Mouse (Mus musculus) neural tube, embryonic 11.5 days (tissue): ENCODE measurements around the gene Rpgrip1l. TPM values are rescaled to one million over a fixed set of nuclear protein-coding genes. Genes with fewer than 3 reads are reported as not detected.
A peak's percentile ranks its signal among the peaks of the same experiment; 100 is the strongest.

Experiments
- ATAC-seq: fragments of 200-750 bp; cut with Nextera tagmentation; 2 replicates; pipeline ENCODE4 v1.8.0; 2017; ENCODE audit warnings: moderate number of reproducible peaks, mild to moderate bottlenecking, moderate TSS enrichment, moderate library complexity; ENCODE audit not compliant: insufficient read depth, low FRiP score, low TSS enrichment
- DNase-seq: peaks from one replicate; pipeline ENCODE4 v3.0.0-alpha.2; 2015; ENCODE audit warnings: low spot score
- H3K27ac ChIP-seq: fragments of 300-500 bp; sonication (generic); 2 replicates; pipeline ENCODE4 v1.5.1; 2014; ENCODE audit warnings: low read depth, mild to moderate bottlenecking, low read length
- H3K27me3 ChIP-seq: fragments of 300-500 bp; sonication (generic); 2 replicates; pipeline ENCODE4 v1.6.1; 2014; ENCODE audit warnings: mild to moderate bottlenecking, low read length, mixed read lengths; ENCODE audit not compliant: control insufficient read depth, insufficient read depth
- H3K36me3 ChIP-seq: fragments of 300-500 bp; sonication (generic); 2 replicates; pipeline ENCODE4 v1.6.1; 2014; ENCODE audit warnings: mild to moderate bottlenecking, low read length, moderate library complexity, mixed read lengths; ENCODE audit not compliant: control insufficient read depth, insufficient read depth
- H3K4me1 ChIP-seq: fragments of 300-500 bp; sonication (generic); 2 replicates; pipeline ENCODE4 v1.6.1; 2014; ENCODE audit warnings: low read length, mixed read lengths; ENCODE audit not compliant: control insufficient read depth, insufficient read depth
- H3K4me2 ChIP-seq: fragments of 300-500 bp; sonication (generic); 2 replicates; pipeline ENCODE4 v1.6.1; 2014; ENCODE audit warnings: low read depth, mild to moderate bottlenecking, moderate library complexity
- H3K4me3 ChIP-seq: fragments of 300-500 bp; sonication (generic); 2 replicates; pipeline ENCODE4 v1.5.1; 2014; ENCODE audit warnings: low read depth, low read length
- H3K9ac ChIP-seq: fragments of 300-500 bp; sonication (generic); 2 replicates; pipeline ENCODE4 v1.6.1; 2014; ENCODE audit warnings: mild to moderate bottlenecking, low read length
- H3K9me3 ChIP-seq: fragments of 300-500 bp; sonication (generic); 2 replicates; pipeline ENCODE4 v1.6.1; 2016; ENCODE audit warnings: low read length; ENCODE audit not compliant: control insufficient read depth
- WGBS: fragments of 180-500 bp; shearing (Covaris S2); extraction: QIAGEN DNeasy Blood & Tissue Kit; methylation state at CpG from one replicate; pipeline ENCODE4 v1.1.7; 2014; 5-methylcytosine and 5-hydroxymethylcytosine counted together
- polyA plus RNA-seq: library from polyadenylated mRNA; unstranded; fragments of >200 nt; fragmentation: Nextera tagmentation; extraction: Ambion mirVana; gene quantifications from 2 replicates; pipeline ENCODE4 v1.2.1, GENCODE M21; 2014

Rpgrip1l gene
- polyA plus RNA-seq, 1 experiment from 2014 or later: 13.6 TPM

- Histone ChIP-seq H3K9ac (no peak overlapping the region), H3K9me3 (no peaks in the 10 kb centered on the region), H3K36me3 (no peaks in the 10 kb centered on the region), H3K27me3 (no peaks in the 10 kb centered on the region), H3K27ac (no peak overlapping the region), H3K4me1 (no peaks in the 10 kb centered on the region), H3K4me3 (no peak overlapping the region), H3K4me2 (no peak overlapping the region)
- no peak for DNase-seq
- no peak for ATAC-seq
- WGBS: 46% methylated on average over 5 of the region's 5 CpGs
Measured at GRCm38 (mm10) chr8:91342196-91342595, 29.1 kb upstream of the Rpgrip1l start.

- no peak overlapping the region for H3K4me3 ChIP-seq
- WGBS: 97% methylated on average over 1 of the region's 1 CpGs
- no peaks in the 10 kb centered on the region for H3K4me1 ChIP-seq
- H3K36me3 ChIP-seq: no peaks in the 10 kb centered on the region
- H3K9ac ChIP-seq: no peak overlapping the region
- H3K9me3 ChIP-seq: 0 out of 2 replicates have a peak, but pooled peaks cover 4% of the 10 kb centered on the region
- DNase-seq (no peak), ATAC-seq (no peak)
- no peaks in the 10 kb centered on the region for H3K27me3 ChIP-seq
- H3K27ac ChIP-seq: no peak overlapping the region
- no peak overlapping the region for H3K4me2 ChIP-seq
Measured at GRCm38 (mm10) chr8:91340746-91341145, 27.7 kb upstream of the Rpgrip1l start.

- no peak overlapping the region for H3K9ac ChIP-seq
- no peak overlapping the region for H3K4me2 ChIP-seq
- no peaks in the 10 kb centered on the region for H3K27me3 ChIP-seq
- 88% methylated on average over 8 of the region's 8 CpGs for WGBS
- H3K9me3 ChIP-seq: 0 out of 2 replicates have a peak, but pooled peaks cover 4% of the 10 kb centered on the region
- no peaks in the 10 kb centered on the region for H3K4me1 ChIP-seq
- H3K4me3 ChIP-seq: no peak overlapping the region
- ATAC-seq (no peak), DNase-seq (no peak)
- no peak overlapping the region for H3K27ac ChIP-seq
- H3K36me3 ChIP-seq: no peaks in the 10 kb centered on the region
Measured at GRCm38 (mm10) chr8:91339651-91340050, 26.6 kb upstream of the Rpgrip1l start.

DNA sequence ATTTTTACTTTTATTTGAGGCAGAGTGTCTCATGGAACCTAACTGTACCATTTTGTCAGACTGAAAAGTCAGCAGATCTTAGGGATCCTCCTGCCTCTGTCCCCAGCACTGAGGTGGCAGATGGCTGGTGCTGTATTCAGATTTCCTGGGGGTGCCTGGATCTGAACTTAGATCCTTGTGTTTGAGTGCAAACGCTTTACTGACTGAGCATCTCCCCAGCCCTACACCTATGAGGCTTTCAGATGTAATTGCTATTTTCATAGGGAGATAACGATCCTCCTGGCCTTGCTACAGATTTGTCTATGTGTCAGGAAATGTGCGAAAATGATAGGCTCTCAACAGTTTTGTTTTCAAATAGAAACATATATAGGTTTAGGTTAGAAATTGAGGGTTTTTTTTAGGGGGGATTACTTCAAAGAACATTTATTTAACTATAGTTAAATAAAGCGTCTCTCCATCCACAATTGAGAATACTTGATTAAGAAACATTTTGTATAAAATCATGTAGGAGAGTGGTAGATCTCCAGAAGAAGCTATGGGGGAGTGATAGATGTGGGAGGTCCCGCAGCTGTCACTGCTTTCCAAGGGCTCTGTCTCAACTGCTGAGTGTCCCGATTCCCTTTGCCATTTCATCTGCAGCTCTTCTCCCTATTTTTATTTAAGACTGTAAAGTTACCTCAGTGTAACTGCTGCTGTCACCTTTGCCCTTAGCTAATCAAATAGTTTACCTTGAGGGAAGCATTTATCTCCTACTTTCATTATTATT, 25.5 kb upstream of the Rpgrip1l start:
- Histone ChIP-seq H3K4me2 (no peak overlapping the region), H3K27me3 (no peaks in the 10 kb centered on the region), H3K9ac (no peak overlapping the region), H3K4me1 (no peaks in the 10 kb centered on the region), H3K4me3 (no peak overlapping the region), H3K27ac (no peak overlapping the region), H3K9me3 (0 out of 2 replicates have a peak, but pooled peaks cover 4% of the 10 kb centered on the region), H3K36me3 (no peaks in the 10 kb centered on the region)
- ATAC-seq: no peak
- DNase-seq: no peak
- 88% methylated on average over 6 of the region's 6 CpGs for WGBS

GRCm38 (mm10) chr8:91329461-91329850, 16.4 kb upstream of the Rpgrip1l start:
- ATAC-seq (no peak), DNase-seq (no peak)
- Histone ChIP-seq H3K4me2 (no peak overlapping the region), H3K4me1 (peaks cover 23% of the 10 kb centered on the region), H3K9ac (no peak overlapping the region), H3K4me3 (no peak overlapping the region), H3K27ac (peak overlapping the region; percentile 39; the same call in 1 of the 2 replicates), H3K27me3 (no peaks in the 10 kb centered on the region), H3K36me3 (peaks cover 2% of the 10 kb centered on the region; the same call in 1 of the 2 replicates), H3K9me3 (no peaks in the 10 kb centered on the region)
- WGBS: 41% methylated on average over 6 of the region's 6 CpGs

DNA sequence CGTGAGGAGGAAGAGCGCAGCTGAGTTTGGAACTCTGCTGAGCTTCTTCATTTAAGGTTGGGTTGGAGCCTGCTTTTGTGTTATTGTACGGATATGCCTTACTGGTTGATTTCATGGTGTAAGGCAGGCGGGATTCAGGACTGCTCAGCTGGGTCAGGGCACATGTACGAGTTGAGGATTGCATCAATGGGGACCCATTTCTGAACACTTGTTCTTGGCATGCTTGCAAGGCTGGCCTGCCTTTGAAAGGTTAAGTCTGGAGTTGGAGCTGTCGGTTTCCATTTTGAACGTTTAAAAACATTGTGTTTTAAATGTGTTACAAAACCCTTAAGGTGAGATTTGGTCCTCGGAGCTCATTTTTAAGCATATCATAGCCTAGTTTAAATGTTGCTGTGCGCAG, 16.0 kb upstream of the Rpgrip1l start:
- ATAC-seq: no peak
- H3K27ac ChIP-seq: 0 out of 2 replicates have a peak overlapping the region, but pooled peaks have one; percentile 39
- peaks cover 2% of the 10 kb centered on the region; the same call in 1 of the 2 replicates for H3K36me3 ChIP-seq
- no peak overlapping the region for H3K4me3 ChIP-seq
- H3K27me3 ChIP-seq: no peaks in the 10 kb centered on the region
- H3K9me3 ChIP-seq: no peaks in the 10 kb centered on the region
- 79% methylated on average over 9 of the region's 9 CpGs for WGBS
- H3K4me1 ChIP-seq: peaks cover 23% of the 10 kb centered on the region
- no peak overlapping the region for H3K4me2 ChIP-seq
- no peak for DNase-seq
- H3K9ac ChIP-seq: no peak overlapping the region

DNA sequence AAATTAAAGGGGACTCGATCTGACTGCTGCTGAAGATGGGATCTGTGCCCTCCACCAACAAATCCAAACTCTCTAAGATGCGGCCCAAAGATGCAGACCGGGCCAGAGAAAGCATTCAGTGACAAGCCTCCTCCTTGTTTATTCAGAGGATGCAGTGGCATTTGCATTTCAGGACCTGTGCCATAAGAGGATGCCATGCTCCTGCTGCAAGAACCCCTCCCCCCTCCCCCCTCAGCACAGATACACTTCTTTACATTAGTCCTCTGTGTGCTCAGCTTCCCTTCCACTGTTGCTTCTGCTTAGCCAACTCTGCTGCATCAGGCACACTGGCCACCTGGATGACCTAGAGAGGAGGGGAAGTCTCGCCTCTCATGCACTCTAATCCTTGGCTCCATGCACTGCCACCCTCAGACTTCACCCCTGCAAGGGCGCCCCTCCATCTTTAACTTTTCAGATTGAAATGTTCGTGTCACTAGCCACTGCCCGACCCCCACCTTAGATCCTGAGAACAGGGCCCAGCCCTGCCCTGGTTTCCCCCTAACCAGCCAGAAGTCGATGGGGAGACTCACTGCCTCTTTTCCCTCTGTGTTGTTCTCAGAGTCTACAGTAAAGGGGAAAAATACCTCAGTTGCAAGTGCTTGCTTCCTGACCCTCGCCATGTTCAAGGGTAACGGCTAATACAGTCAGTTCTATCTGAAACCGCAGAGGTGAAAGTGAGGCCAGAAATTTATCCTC, 14.6 kb upstream of the Rpgrip1l start:
- Histone ChIP-seq H3K4me2 (no peak overlapping the region), H3K9ac (no peak overlapping the region), H3K27ac (no peak overlapping the region), H3K27me3 (no peaks in the 10 kb centered on the region), H3K36me3 (peaks cover 2% of the 10 kb centered on the region; the same call in 1 of the 2 replicates), H3K4me3 (no peak overlapping the region), H3K9me3 (no peaks in the 10 kb centered on the region), H3K4me1 (peaks cover 23% of the 10 kb centered on the region)
- WGBS: 85% methylated on average over 11 of the region's 11 CpGs
- no peak for ATAC-seq
- DNase-seq: no peak

DNA sequence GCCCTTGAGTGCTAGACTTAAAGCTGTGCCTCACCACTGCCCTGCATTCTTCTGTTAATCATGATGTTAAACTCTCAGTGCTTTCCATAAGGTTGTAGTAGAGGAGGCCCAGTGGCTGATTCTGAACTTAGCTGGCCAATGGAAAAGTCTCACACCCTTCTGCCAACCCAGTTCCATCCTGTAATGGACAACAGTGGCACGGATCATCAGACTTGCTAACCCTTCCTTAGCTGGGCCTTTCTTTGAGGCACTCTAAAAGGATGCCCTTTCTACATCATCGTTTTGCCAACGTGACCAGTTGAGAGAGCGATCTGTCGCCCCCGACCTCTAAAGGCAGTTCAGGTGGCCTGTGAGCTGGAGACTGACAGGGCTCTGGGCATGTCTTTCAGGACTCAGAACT, 13.9 kb upstream of the Rpgrip1l start:
- ATAC-seq (no peak), DNase-seq (no peak)
- Histone ChIP-seq H3K9me3 (no peaks in the 10 kb centered on the region), H3K27ac (no peak overlapping the region), H3K4me1 (peaks cover 22% of the 10 kb centered on the region), H3K9ac (no peak overlapping the region), H3K4me3 (no peak overlapping the region), H3K27me3 (no peaks in the 10 kb centered on the region), H3K36me3 (peaks cover 2% of the 10 kb centered on the region; the same call in 1 of the 2 replicates), H3K4me2 (no peak overlapping the region)
- WGBS: 93% methylated on average over 6 of the region's 6 CpGs
